Mouse (Mus musculus) adrenal gland (tissue): ENCODE measurements around the gene Necab3.

ENCODE experiments used
- intact Hi-C: fragments of 180-260 bp; cut with DNase I; formaldehyde crosslinking; loops from one replicate; pipeline ENCODE4 v1.15.1; 2025

Gene Necab3

DNA sequence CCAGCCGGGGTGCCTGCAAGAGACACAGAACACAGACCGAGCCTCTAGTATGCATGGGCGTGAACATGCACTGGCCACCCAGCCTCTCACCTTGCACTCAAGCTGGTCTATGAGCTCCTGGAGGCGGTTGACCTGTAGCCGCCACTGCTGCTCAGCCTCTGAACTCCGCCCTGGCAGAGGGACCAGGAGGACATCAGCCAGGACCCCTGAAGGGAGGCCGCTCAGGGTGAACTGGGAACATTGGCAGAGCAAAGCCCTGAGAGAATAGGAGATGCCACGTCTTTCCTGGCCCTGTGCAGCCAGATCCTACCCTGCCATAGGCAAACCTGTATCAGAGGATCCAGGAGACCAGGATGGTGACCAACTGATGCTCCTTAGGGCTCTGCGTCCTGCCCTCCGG lies 12.0 kb downstream of the Necab3 start, which contains the start of gene 1700003F12Rik:
1700003F12Rik (plus strand) TSS at position 375 of the 400 bp plus-strand sequence.
- intact Hi-C loops: no loop called here

DNA sequence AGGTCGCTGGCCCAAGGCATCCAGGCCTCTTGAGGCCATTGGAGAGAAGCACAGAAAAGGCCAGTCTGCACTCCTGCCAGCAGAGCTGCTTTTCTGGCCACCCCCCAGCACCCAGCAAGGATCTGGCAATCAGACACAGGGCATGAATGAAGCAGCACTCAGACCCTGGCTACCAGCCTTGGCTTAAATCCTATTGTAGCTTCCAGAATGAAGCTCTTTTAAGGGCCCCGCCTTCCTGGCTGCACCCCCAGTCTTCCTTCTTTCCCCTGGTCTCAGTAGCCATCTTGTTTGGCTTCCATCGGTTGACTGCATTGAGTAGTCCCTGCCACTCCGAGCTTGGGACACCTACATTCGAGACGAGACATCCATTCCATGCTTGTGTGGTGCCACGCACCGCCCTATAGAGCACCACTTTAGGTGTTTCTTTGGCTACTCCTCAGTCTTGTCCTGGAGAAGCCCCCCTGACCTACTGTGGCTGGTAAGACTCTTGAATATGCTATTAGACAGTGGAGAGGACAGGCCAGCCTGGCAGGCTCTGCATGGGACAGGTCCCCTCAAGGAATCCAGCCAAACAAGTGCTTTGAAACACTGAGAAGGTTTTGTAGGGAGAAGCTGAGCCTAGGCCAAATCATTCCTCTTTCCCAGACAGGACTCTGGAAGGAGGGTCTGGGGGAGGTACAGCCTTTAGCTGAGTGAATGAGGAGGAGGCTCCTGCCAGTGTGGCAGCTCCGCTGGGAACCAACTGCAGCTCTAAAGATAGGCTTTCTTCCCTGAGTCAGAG lies 14.9 kb downstream of the Necab3 start:
- intact Hi-C loops: no loop called here

DNA sequence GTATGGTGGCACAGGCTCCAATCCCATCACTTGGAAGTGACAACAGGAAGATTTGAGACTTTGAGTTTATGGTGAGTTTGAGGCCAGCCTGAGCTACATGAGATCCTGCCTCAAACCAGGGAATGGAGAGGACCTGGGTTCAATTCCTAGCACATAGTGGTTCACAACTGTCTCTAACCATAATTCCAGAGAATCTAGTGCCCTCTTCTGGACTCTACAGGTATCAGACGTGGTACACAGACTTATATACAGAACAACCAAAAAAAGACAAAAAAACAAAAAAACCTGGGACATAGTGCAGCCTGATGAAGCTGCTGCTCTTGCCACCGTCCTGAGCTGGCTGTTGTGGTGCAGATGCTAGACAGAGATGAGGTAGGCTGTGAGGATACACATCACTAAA lies 17.1 kb downstream of the Necab3 start:
- intact Hi-C loops: loop anchor here (2.0 kb wide), 1 partner anchor 125 kb away; no protein-coding TSS in a partner anchor

DNA sequence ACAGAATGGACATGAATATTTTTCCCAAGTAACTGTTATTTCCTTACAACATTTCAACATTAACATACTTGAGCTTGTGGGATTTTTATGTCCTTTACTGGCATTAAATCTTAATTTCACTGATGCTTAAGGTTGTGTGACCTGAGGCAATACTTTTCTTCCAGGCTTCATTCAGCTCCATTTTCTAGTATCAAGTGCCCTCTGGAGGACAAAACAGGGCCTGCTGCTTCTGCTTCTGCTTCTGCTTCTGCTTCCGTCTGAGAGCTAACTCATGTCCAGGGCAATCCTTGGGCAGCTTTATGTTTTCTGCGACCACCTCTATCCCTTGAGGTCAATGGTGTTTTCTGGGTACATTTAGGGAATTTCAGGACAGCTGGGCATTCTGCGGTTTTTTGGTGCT lies 19.0 kb downstream of the Necab3 start:
- intact Hi-C loops: loop anchor here (2.0 kb wide), 1 partner anchor 123 kb away; no protein-coding TSS in a partner anchor

DNA sequence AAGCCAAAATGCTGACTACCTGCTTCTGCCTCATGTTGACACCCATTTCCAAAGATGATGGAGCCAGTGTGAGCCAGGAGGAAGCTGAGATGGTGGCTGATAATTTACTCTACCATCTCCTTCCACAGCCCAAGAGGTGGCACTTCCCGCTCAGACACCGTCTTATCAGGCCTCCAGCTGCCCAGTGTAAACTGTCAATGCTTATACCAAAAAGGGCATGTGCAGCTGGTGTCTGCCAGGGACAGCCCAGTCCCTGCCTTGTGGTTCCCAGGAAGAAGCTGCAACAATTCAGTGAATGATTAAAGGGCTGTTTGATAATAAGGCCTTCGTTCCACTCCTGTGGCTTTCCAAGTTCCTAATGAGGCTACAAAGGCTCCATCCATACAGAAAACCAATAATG lies 20.0 kb downstream of the Necab3 start:
- intact Hi-C loops: no loop called here

DNA sequence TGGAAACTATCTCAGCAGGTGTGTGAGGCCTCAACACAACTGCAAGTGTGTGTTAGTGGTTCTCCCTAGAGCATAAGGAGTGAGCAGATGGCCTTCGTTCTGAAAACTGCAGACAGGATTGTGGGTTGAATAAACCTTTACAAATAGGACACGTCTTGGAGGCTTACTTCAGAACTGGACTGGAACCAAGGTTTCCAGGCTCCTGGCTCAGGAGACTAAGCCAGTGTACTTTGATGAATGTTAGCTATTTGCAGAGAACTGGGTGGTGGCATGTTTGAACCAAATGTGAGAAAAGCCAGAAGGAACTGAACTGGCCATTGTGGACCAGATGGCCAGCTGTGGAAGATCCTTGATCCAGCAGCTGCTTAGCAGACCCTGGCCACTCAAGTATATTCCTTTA lies 20.4 kb downstream of the Necab3 start:
- intact Hi-C loops: no loop called here

DNA sequence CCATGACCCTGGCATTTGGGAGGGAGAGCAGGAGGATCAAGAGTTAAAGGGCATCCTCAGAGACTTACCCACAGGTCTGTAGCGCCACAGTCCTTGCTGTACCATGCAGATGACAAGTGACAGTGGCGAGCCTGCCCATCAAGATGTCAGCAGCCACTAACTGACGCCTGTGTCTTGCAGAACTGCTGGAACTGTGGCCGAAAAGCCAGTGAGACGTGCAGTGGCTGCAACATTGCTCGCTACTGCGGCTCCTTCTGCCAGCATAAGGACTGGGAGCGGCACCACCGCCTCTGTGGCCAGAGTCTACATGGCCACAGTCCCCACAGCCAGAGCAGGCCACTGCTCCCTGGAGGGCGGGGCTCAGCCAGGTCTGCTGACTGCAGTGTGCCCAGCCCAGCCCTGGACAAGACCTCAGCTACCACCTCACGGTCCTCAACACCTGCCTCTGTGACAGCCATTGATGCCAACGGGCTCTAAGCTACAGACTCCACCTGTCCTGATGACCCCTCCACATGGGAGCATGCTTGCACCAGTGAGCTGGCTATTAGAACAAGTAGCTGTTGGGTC lies 23.9 kb downstream of the Necab3 start:
- intact Hi-C loops: no loop called here

DNA sequence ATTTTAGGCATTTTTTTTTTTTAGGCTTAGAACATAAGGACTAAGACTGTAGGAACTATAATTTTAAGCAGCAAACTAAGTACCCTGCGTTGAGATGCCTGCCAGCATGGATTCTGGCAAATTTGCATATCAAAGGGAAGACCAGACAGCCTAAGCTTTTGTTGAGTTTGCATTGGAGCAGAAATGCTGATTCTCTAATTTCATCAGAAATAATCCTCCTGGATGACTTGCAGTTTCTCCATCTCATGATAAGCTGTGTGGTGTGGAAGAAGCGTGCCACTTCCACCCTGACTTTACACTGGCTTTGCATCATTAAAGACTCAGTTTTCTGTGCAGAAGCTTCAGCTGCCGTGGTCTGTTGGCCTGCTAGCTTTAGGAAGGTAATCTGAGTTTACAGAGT lies 25.8 kb downstream of the Necab3 start:
- intact Hi-C loops: no loop called here

DNA sequence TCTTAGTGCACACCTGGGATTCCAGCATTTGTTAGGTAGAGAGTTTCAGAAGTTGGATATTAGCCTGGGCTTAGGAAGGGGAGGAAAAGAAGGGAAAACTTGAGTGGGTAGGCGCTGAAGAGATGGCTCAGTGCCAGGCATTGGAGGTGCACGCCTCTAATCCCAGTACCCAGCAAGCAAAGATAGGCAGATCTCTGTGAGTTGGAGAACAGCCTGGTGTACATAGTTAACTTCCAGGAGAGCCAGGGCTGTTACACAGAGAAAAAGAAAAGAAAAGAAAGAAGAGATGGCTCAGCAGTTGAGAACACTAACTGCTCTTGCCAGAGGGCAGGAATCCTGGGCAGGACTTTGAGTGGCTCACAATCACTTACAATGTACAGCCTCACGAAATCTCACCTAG lies 32.2 kb downstream of the Necab3 start:
- intact Hi-C loops: no loop called here

DNA sequence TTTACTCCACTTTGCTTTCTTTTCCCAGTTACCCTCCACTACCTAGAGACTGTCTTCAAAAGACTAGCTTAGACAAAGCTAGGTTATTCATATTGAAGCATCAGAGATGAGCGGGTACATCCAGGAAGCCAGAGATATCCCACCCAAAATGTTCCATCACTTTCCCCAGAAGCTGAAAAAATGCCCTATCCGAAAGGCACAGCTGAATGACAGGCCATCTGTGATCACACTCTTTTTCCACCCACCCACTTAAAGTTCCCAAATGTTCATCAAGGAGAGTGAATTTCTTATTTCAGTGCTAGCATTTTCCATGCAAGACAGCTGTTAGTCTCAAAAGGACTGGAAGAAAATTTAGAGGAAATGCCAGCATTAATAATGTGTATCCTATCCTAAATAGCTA lies 33.4 kb downstream of the Necab3 start:
- intact Hi-C loops: no loop called here

DNA sequence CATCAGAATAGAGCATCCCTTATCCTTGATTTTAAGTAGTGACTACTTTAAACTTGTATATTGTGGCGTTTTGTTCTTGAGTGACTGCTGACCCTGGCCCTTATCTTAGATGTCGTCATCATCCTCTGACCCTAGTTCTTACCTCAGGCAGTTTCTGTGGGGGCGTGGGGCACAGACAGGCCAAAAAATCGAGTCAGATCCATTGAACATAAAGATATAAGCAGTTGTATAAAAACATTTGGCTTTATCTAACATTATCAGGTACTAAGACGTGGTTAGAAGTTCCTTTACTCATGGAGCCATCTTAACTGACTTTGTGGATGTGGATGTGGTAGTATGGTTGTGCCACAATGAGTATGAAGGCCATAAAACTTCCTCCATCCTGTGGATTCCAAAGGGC lies 36.4 kb downstream of the Necab3 start:
- intact Hi-C loops: no loop called here

DNA sequence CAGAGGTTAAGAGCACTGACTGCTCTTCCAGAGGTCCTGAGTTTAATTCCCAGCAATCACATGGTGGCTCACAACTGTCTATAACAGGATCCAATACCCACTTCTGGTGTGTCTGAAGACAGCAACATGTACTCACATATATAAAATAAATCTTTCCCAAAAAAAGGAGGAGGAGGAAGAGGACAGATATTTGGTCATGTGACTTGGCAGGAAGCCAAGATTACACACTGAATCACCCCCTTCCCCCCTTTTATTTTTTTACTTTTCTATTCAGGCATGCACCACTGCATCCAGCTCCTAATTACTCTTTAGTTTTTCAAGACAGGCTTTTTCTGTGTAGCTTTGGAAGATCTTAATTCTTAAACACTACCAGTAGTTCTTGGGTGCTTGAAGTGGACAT lies 37.2 kb downstream of the Necab3 start:
- intact Hi-C loops: loop anchor here (1.0 kb wide), 1 partner anchor 38 kb away; no protein-coding TSS in a partner anchor

DNA sequence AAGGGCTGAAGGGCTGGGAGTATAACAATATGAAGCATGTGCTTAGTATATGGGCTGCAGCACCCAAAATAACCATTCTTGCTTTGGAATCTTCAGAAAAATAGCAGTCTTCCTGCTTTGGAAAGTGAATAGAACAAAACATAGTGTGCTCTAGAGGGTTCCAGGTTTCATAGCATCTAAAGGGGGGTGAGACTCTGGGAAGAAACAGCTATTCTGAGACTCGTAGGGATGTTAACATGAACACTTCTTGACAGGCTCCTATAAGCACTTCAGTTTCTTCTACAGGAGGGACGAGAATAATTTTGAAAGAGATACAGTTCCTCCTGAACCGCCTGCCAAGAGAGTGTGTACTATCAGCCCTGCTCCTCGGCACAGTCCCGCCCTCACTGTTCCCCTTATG lies 41.3 kb downstream of the Necab3 start:
- intact Hi-C loops: no loop called here

DNA sequence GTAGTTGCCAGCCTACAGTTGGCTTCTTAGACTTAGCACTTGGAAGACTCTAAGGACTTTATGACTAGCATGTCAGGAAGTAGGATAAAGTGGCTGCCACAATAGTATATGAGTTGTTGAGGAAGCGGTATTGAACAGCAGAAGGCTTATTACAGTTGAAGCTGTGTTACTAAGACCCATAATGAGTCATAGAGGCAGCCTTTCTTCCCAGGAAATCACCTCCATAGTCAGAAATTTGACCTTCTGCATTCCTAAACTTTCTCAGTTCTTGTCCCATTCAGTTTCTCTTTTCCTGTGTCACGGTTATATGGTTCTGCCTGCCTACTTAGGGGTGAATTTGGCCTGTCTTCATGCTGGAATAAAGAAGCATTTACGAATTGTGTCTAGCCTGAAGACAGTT lies 41.7 kb downstream of the Necab3 start:
- intact Hi-C loops: no loop called here

DNA sequence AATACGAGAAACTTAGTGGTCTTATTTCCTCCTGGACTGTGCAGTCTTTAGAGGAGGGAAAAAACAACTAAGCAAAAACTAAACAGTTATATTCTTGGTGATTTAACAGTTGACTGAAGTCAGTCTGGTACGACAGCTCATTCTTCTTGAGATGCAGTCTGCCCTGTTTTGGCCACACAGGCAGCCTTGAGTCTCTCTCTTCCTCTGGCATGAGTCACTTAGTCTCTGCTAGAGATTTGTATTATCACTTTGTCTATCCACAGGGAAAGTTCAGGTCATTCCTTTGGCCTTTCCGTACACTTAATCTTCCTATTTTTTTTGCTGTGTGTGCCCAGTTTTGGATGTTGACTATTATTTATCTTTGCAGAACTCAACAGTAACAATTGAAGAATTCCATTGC lies 48.5 kb downstream of the Necab3 start:
- intact Hi-C loops: no loop called here

DNA sequence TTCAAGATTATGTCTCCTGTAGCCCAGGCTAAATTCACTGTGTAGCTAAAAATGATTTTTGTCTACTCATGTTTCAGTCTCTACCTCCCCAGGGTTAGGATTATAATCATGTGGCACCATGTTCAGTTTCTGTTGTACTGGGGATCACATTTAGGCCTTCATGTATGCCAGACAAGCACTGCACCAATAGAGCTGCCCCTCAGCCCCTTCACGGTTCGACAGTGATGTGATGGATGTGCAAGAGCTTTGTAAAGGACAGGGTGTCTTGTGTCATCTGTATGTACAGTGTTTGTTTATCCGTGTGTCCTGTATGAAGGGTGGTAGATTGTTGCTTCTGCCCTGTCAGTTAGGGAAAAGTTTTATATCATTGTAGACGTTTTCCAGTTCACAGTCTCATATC lies 50.2 kb downstream of the Necab3 start:
- intact Hi-C loops: no loop called here

DNA sequence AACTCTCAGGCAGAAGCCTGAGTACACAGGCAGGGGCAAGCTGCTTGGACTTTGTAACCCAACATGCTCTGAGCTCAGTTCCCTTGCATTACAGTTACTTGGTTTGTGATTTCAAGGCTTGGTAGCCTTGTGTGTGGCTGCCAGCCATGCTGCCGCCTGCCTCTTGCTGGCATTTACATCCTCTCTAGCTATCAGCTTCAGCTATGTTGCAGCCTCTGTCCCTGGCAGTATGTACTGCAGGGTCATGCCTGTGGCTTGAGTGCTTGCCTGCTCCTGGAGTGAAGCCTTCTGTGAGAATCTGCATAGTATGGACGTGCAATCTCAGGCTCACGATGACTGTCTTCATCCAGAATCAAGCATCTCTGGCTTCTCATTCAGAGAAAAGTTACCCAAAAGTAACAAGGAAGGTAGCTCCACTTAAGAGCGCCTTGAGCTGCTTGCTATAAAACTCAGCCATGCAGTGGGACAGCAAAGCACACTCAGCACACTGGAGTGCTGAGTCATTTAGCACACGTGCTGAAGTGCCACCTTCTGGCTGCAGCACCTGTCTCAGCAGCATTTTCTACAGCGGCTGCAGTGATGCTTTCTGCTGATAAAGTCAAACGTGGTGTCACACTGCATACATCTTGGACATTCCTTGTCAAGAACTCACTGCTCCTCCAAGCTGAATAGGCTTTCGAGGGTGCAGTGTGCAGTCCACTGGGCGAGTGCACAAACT lies 51.0 kb downstream of the Necab3 start:
- intact Hi-C loops: no loop called here

DNA sequence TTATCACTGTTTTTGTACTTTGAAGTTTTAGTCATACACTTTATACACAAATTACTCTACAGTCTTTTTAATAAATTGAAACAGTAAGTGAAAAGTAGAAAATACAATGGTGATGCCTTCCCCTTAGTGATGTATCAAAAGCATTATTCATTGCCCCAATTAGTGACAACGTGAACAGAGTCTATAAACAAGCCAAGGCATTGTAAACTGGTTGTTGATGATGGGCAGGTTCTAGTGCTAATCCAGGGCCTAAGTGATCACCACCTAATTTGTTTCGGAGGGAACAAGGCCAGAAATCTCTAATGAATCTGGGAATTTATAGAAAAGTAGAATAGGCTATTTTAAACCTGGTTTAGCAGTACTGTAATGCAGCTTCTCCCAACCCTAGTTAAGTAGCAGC lies 51.6 kb downstream of the Necab3 start:
- intact Hi-C loops: no loop called here

DNA sequence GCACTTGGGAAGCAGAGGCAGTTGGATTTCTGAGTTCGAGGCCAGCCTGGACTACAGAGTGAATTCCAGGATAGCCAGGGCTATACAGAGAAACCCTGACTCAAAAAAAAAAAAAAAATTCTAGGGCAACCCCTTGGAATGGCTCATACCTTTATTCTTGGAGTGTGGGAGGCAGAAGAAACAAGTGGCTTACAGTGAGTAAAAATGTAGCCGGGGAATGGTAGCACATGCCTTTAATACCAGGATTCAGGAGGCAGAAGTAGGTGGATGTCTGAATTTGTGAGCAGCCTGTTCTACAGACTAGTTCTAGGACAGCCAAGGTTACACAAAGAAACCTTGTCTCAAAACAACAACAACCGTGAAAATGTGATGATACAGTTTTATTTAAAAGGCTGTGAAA lies 57.9 kb downstream of the Necab3 start:
- intact Hi-C loops: no loop called here

DNA sequence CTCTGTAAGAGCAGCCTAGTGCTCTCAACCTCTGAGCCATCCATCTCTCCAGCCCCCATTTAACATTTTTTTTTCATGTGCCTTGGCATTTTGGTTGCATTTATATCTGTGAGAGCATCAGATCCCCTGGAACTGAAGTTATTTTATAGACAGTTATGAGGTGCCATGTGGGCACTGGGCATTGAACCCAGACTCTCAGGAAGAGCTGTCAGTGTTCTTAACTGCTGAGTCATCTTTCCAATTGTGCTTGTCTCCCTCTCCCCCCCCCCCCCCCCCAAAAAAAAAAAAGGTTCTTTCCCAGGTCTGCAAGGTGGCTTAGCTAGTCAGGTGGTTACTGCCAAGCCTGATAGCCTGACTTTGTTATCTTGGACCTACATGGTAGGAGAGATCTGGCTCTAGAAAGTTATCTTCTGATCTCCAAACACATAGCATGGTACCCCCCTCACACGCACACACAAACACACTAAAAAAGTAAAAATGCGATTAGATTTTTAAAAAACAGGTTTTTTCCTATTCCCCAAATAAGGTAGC lies 58.9 kb downstream of the Necab3 start:
- intact Hi-C loops: no loop called here

DNA sequence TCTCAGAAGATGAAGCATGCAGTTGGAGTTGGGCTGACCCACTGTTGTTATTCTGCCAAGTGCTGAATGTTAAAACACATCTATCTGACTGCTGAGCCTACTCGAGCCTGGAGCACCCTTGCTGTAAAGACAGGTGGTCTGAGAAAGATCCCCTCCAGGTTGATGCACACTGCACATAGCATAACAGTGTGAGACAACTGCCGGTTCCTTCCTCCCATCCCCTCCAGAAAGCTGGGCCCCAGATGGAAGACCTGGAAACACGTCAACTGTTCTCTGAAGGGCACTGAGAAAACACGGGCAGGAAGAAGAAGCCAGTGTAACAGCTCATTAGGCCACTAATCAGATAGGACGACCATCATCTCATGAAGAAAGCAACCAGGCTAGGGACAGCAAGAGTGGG lies 60.1 kb downstream of the Necab3 start:
- intact Hi-C loops: no loop called here

DNA sequence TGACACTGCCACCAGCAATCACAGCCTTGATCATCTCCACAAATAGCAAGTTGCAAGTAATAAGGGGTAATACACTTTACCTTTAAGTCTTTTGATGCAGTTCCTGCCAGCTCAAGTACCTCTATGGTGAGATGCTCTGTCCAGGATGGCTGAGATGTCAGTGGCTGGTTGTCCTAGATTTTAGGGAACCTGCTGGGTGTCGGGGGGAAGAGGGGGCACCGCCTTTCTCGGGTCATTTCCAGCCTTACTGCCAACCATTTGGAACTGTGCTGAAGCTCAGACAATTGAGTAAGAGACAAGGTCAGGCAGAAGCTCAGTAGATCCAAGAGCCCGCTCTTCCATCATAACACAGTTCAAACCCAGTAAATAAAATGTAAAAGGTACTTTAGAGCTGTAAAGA lies 63.7 kb downstream of the Necab3 start:
- intact Hi-C loops: no loop called here
